Mouse (Mus musculus) heart, adult 2 months (tissue): ENCODE data around the gene Tfpi. TPM values are rescaled to one million over a fixed set of nuclear protein-coding genes. Genes with fewer than 3 reads are reported as not detected.

Experiments used
- DNase-seq, 2 experiments: peaks; one replicate each; pipeline ENCODE4 v3.0.0; 2021
- H3K27ac ChIP-seq: fragments of 200-600 bp; 2 replicates; pipeline ENCODE4 v1.8.1; 2022
- H3K27me3 ChIP-seq: fragments of 200-500 bp; 2 replicates; pipeline ENCODE4 v1.6.1; 2012; ENCODE audit warnings: mild to moderate bottlenecking, low read length, inconsistent platforms, mixed read lengths; ENCODE audit not compliant: control insufficient read depth, insufficient read depth
- H3K36me3 ChIP-seq: fragments of 200-500 bp; 2 replicates; pipeline ENCODE4 v1.6.1; 2012; ENCODE audit warnings: low read length, inconsistent platforms; ENCODE audit not compliant: control insufficient read depth, insufficient read depth
- H3K4me1 ChIP-seq: fragments of 200-500 bp; 2 replicates; pipeline ENCODE4 v1.6.1; 2011; ENCODE audit warnings: low read length; ENCODE audit not compliant: control insufficient read depth, insufficient read depth
- H3K4me3 ChIP-seq: fragments of 200-600 bp; 2 replicates; pipeline ENCODE4 v1.8.1; 2022
- H3K79me2 ChIP-seq: fragments of 200-500 bp; replicated peaks from 2 replicates; pipeline ENCODE4 v1.6.1; 2012; ENCODE audit warnings: mild to moderate bottlenecking, inconsistent platforms, low read length, moderate library complexity, mixed read lengths; ENCODE audit not compliant: control insufficient read depth, insufficient read depth
- H3K9ac ChIP-seq: fragments of 200-500 bp; 2 replicates; pipeline ENCODE4 v1.6.1; 2012; ENCODE audit warnings: low read depth, mild to moderate bottlenecking, control low read depth, inconsistent platforms, low read length, mixed read lengths
- CTCF ChIP-seq: fragments of 200-600 bp; IDR thresholded peaks from 2 replicates; pipeline ENCODE4 v1.8.1; 2022; ENCODE audit warnings: antibody characterized with exemption, mild to moderate bottlenecking, moderate library complexity
- EP300 ChIP-seq: fragments of 200-500 bp; IDR thresholded peaks from 2 replicates; pipeline ENCODE4 v1.6.1; 2011; ENCODE audit warnings: low read depth, low read length, control low read depth; ENCODE audit not compliant: insufficient read depth
- POLR2A ChIP-seq: fragments of 200-500 bp; IDR thresholded peaks from 2 replicates; pipeline ENCODE4 v1.6.1; 2011; ENCODE audit warnings: mild to moderate bottlenecking, low read depth, low read length, control low read depth; ENCODE audit not compliant: insufficient read depth
- WGBS: fragments of 180-500 bp; shearing (Covaris S2); methylation state at CpG from one replicate; pipeline ENCODE4 v1.1.7; 2018; 5-methylcytosine and 5-hydroxymethylcytosine counted together
- intact Hi-C: fragments of 180-260 bp; cut with DNase I; formaldehyde crosslinking; loops from one replicate; pipeline ENCODE4 v1.15.1; 2025
- polyA plus RNA-seq: library from polyadenylated mRNA; depleted of rRNA; stranded (reverse); fragments of >200 nt; gene quantifications from 2 replicates; pipeline ENCODE4 v1.2.3, GENCODE M21; 2012
- total RNA-seq, 2 experiments: library from RNA; stranded (reverse); gene quantifications; 2 replicates each; pipeline ENCODE4 v1.2.3; 2021

Tfpi gene
- total and polyA plus RNA-seq, 3 experiments: 19.9 to 56.9 (median 54.1) TPM

- 3% methylated on average over 5 of the region's 5 CpGs for WGBS
- Histone ChIP-seq H3K4me1 (peaks cover 1% of the 10 kb centered on the region), H3K36me3 (no peaks in the 10 kb centered on the region), H3K4me3 (no peak overlapping the region), H3K79me2 (no peaks in the 10 kb centered on the region), H3K27me3 (no peaks in the 10 kb centered on the region), H3K27ac (no peak overlapping the region), H3K9ac (0 out of 2 replicates have a peak overlapping the region, but pooled peaks have one; percentile 31)
- TF ChIP-seq EP300: no peak
- peak; percentile 80 for TF ChIP-seq CTCF
- peak in 1 of 2 experiments; percentile 28 for DNase-seq
- intact Hi-C loops: loop anchor here (1.0 to 5.0 kb wide), 3 partner anchors 24 to 302 kb away; no protein-coding TSS in a partner anchor
Observed at GRCm38 (mm10) chr2:84455236-84455799, 21.3 kb downstream of the Tfpi start.

GRCm38 (mm10) chr2:84454551-84455235, 21.9 kb downstream of the Tfpi start:
- Histone ChIP-seq H3K4me3 (no peak overlapping the region), H3K36me3 (no peaks in the 10 kb centered on the region), H3K79me2 (no peaks in the 10 kb centered on the region), H3K4me1 (peaks cover 1% of the 10 kb centered on the region), H3K27ac (no peak overlapping the region), H3K27me3 (no peaks in the 10 kb centered on the region), H3K9ac (peak overlapping the region; percentile 31; the same call in 1 of the 2 replicates)
- WGBS: 40% methylated on average over 10 of the region's 10 CpGs
- intact Hi-C loops: loop anchor here (1.0 to 5.0 kb wide), 3 partner anchors 25 to 303 kb away; no protein-coding TSS in a partner anchor
- TF ChIP-seq EP300: no peak
- no peak for TF ChIP-seq CTCF
- TF ChIP-seq POLR2A: no peak
- no peak for DNase-seq

- Histone ChIP-seq H3K27ac (no peak overlapping the region), H3K27me3 (no peaks in the 10 kb centered on the region), H3K79me2 (no peaks in the 10 kb centered on the region; the same call in 1 of the 2 replicates), H3K4me3 (no peak overlapping the region), H3K4me1 (peaks cover 1% of the 10 kb centered on the region), H3K9ac (no peak overlapping the region), H3K36me3 (no peaks in the 10 kb centered on the region)
- intact Hi-C loops: no loop called here
- TF ChIP-seq EP300 (no peak), POLR2A (no peak), CTCF (peak; percentile 87)
- no peak for DNase-seq
- WGBS: 17% methylated on average over 5 of the region's 5 CpGs
Observed at GRCm38 (mm10) chr2:84454051-84454450, 22.5 kb downstream of the Tfpi start.

GRCm38 (mm10) chr2:84445499-84445898, 31.1 kb downstream of the Tfpi start:
- no peak for DNase-seq
- H3K27me3 ChIP-seq: no peaks in the 10 kb centered on the region
- TF ChIP-seq CTCF: no peak
- no peak for TF ChIP-seq EP300
- no peak for TF ChIP-seq POLR2A
- no peak overlapping the region for H3K9ac ChIP-seq
- peaks cover 9% of the 10 kb centered on the region for H3K36me3 ChIP-seq
- peaks cover 1% of the 10 kb centered on the region for H3K4me1 ChIP-seq
- intact Hi-C loops: no loop called here
- WGBS: 40% methylated on average over 1 of the region's 1 CpGs
- H3K79me2 ChIP-seq: no peaks in the 10 kb centered on the region; the same call in 1 of the 2 replicates
- no peak overlapping the region for H3K4me3 ChIP-seq
- peak overlapping the region; percentile 40 for H3K27ac ChIP-seq

GRCm38 (mm10) chr2:84441940-84442339, 34.6 kb downstream of the Tfpi start:
- no peak for DNase-seq
- WGBS: 26% methylated on average over 5 of the region's 5 CpGs
- intact Hi-C loops: no loop called here

GRCm38 (mm10) chr2:84429724-84430123, 46.9 kb downstream of the Tfpi start:
- 35% methylated on average over 11 of the region's 11 CpGs for WGBS
- Histone ChIP-seq H3K27ac (no peak overlapping the region), H3K79me2 (no peaks in the 10 kb centered on the region), H3K36me3 (no peaks in the 10 kb centered on the region), H3K4me1 (peaks cover 1% of the 10 kb centered on the region), H3K27me3 (no peaks in the 10 kb centered on the region), H3K9ac (no peak overlapping the region), H3K4me3 (no peak overlapping the region)
- TF ChIP-seq EP300: no peak
- TF ChIP-seq CTCF: peak; percentile 84
- no peak for TF ChIP-seq POLR2A
- intact Hi-C loops: loop anchor here (1.0 to 5.0 kb wide), 4 partner anchors 92 to 392 kb away; no protein-coding TSS in a partner anchor
- no peak for DNase-seq

More at GRCm38 (mm10) chr2:84441940-84442339, 34.6 kb downstream of the Tfpi start:
- Histone ChIP-seq H3K4me1 (peaks cover 1% of the 10 kb centered on the region), H3K4me3 (no peak overlapping the region), H3K36me3 (peaks cover 9% of the 10 kb centered on the region), H3K27me3 (no peaks in the 10 kb centered on the region), H3K27ac (peak overlapping the region; percentile 40), H3K79me2 (no peaks in the 10 kb centered on the region), H3K9ac (no peak overlapping the region)
- no peak for TF ChIP-seq CTCF
- no peak for TF ChIP-seq POLR2A
- no peak for TF ChIP-seq EP300
